Mouse (Mus musculus) bone marrow macrophage, adult 2 months (primary cell): ENCODE results near the gene C3.

Experiments used
- CTCF ChIP-seq: IDR thresholded peaks from 2 replicates; pipeline ENCODE4 v1.5.1; 2012; ENCODE audit warnings: low read depth, mild to moderate bottlenecking, low read length, moderate library complexity
- POLR2A ChIP-seq: IDR thresholded peaks from 2 replicates; pipeline ENCODE4 v1.6.1; 2012; ENCODE audit warnings: mild to moderate bottlenecking, low read depth, low read length, borderline replicate concordance

DNA sequence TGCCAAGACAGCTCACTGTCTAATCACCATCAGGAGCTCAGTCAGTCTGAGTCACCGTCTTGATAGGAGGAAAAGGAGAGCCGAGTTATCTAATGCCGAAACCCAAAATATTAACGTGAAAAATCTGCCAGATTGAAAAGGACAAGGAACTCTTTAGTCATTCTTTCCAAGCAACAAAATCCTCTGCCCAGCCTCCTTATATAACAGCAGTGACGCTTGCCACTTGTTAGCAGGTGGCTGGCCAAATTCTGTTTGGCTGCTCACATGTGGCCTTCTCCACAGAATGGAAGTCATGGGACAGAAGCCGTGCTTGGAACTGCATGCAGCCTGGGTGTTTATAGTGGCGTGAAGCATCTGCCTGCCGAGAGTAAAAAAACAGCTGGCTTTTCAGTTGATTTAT lies 31.8 kb upstream of the C3 start:
- TF ChIP-seq POLR2A: no peak
- TF ChIP-seq CTCF: no peak
